In genomic region chr11:106192657-106193370, GRCm38 (mm10) we compare ENCODE assay signal across 7 mouse cellular contexts. TPM values are rescaled to one million over a fixed set of nuclear protein-coding genes. Genes with fewer than 3 reads are reported as not detected.
A peak's percentile ranks its signal among the peaks of the same experiment; 100 is the strongest.
DNase-seq lines count a peak whose midpoint lies in the region; ATAC-seq and TF ChIP-seq lines count a peak whose summit lies in the region.

No protein-coding gene starts in this region.

- H3K4me3 ChIP-seq in ES-Bruce4 (ENCODE audit: low read depth, low read length), result peak overlapping the region; percentile 95
- H3K4me3 ChIP-seq in forebrain, embryonic 13.5 days, result peak overlapping the region; percentile 76
- peak overlapping the region; percentile 72 for H3K4me3 ChIP-seq in midbrain, embryonic 14.5 days (replicated peaks; ENCODE audit: low read depth, low read length)

- H3K9me3 ChIP-seq in ES-Bruce4 (replicated peaks; ENCODE audit: control insufficient read depth, insufficient read depth, low read length, poor library complexity, severe bottlenecking), result no peaks in the 10 kb centered on the region
- no peaks in the 10 kb centered on the region for H3K9me3 ChIP-seq in forebrain, embryonic 13.5 days (replicated peaks)
- no peaks in the 10 kb centered on the region for H3K9me3 ChIP-seq in midbrain, embryonic 14.5 days (ENCODE audit: control insufficient read depth, low read length)

- no peaks in the 10 kb centered on the region for H3K27me3 ChIP-seq in ES-Bruce4 (ENCODE audit: control insufficient read depth, insufficient read depth, low read length, poor library complexity, severe bottlenecking)
- H3K27me3 ChIP-seq in forebrain, embryonic 13.5 days, result no peaks in the 10 kb centered on the region
- H3K27me3 ChIP-seq in midbrain, embryonic 14.5 days (ENCODE audit: control insufficient read depth, insufficient read depth, low read length), result no peaks in the 10 kb centered on the region

- peak overlapping the region; percentile 86 for H3K9ac ChIP-seq in ES-Bruce4 (ENCODE audit: low read depth, poor library complexity, severe bottlenecking)
- peak overlapping the region; percentile 82 for H3K9ac ChIP-seq in forebrain, embryonic 13.5 days
- H3K9ac ChIP-seq in midbrain, embryonic 14.5 days (replicated peaks; ENCODE audit: low read length), result peak overlapping the region; percentile 71

- TF ChIP-seq CTCF in ES-Bruce4 (IDR thresholded peaks at IDR 0.05; ENCODE audit: low read depth, low read length), result no peak

- 0 out of 2 replicates have a peak overlapping the region, but pooled peaks have one; percentile 28 for H3K27ac ChIP-seq in ES-Bruce4 (ENCODE audit: insufficient read depth, low read length)
- peak overlapping the region; percentile 75 for H3K27ac ChIP-seq in forebrain, embryonic 13.5 days
- peak overlapping the region; percentile 84 for H3K27ac ChIP-seq in midbrain, embryonic 14.5 days (replicated peaks; ENCODE audit: low read depth, low read length)

- TF ChIP-seq POLR2A in ES-Bruce4 (IDR thresholded peaks at IDR 0.05; ENCODE audit: insufficient read depth, low read length), result no peak

- H3K4me2 ChIP-seq in forebrain, embryonic 13.5 days, result peak overlapping the region; percentile 80
- H3K4me2 ChIP-seq in midbrain, embryonic 14.5 days (ENCODE audit: low read length), result peak overlapping the region; percentile 51

- peak; percentile 26 for ATAC-seq in forebrain, embryonic 13.5 days
- 0 out of 2 replicates have a peak, but pooled peaks have one; percentile 4 for ATAC-seq in midbrain, embryonic 14.5 days (ENCODE audit: low FRiP score, low TSS enrichment)

- TF ChIP-seq EP300 in ES-Bruce4 (IDR thresholded peaks at IDR 0.05; ENCODE audit: insufficient read depth, low read depth, low read length), result no peak

- peak; percentile 62 for DNase-seq in CD4-positive helper T cell, adult 2 months (ENCODE audit: low read depth, low spot score)
- peak; percentile 30 for DNase-seq in kidney, postnatal 10 days
- no peak for DNase-seq in midbrain, embryonic 14.5 days
- no peak for DNase-seq in right cerebral cortex, postnatal 10 days (ENCODE audit: low spot score in 2 of 2)
- no peak for DNase-seq in right cerebral cortex, postnatal 36 days (ENCODE audit: low spot score in 2 of 2)

- H3K36me3 ChIP-seq in ES-Bruce4 (ENCODE audit: control insufficient read depth, insufficient read depth, low read length, poor library complexity, severe bottlenecking), result no peaks in the 10 kb centered on the region
- H3K36me3 ChIP-seq in forebrain, embryonic 13.5 days (ENCODE audit: poor library complexity, severe bottlenecking), result peaks cover 15% of the 10 kb centered on the region
- peaks cover 14% of the 10 kb centered on the region; the same call in 1 of the 2 replicates for H3K36me3 ChIP-seq in midbrain, embryonic 14.5 days (ENCODE audit: control insufficient read depth, insufficient read depth, low read length)

- no peaks in the 10 kb centered on the region for H3K4me1 ChIP-seq in ES-Bruce4 (ENCODE audit: control insufficient read depth, insufficient read depth, low read length)
- peaks cover 16% of the 10 kb centered on the region for H3K4me1 ChIP-seq in forebrain, embryonic 13.5 days
- peaks cover 9% of the 10 kb centered on the region for H3K4me1 ChIP-seq in midbrain, embryonic 14.5 days (ENCODE audit: control insufficient read depth, insufficient read depth, low read length)

- 11% methylated on average over 19 of the region's 19 CpGs for WGBS in forebrain, embryonic 13.5 days
- 13% methylated on average over 19 of the region's 19 CpGs for WGBS in midbrain, embryonic 14.5 days

RNA-seq across cellular contexts. Expression of gene Strada, which starts 9.2 kb away (rescaled TPM):
- 29.8 and 34.2 TPM in 2 replicates for polyA plus RNA-seq in ES-Bruce4 (2011; ENCODE audit: insufficient read depth, insufficient read length, low read depth, missing spikeins)
- polyA plus RNA-seq in forebrain, embryonic 13.5 days (2015; fragmentation: Nextera tagmentation; extraction: Ambion mirVana), result 33.4 and 33.5 TPM in 2 replicates
- 30.0 and 30.5 TPM in 2 replicates for polyA plus RNA-seq in midbrain, embryonic 14.5 days (2014; fragmentation: Nextera tagmentation; extraction: Ambion mirVana)

RNA-seq across cellular contexts. Expression of gene Ccdc47, which starts 23.3 kb away (rescaled TPM):
- 93.2 and 119 TPM in 2 replicates for polyA plus RNA-seq in ES-Bruce4 (2011; ENCODE audit: insufficient read depth, insufficient read length, low read depth, missing spikeins)
- 78.6 and 83.9 TPM in 2 replicates for polyA plus RNA-seq in forebrain, embryonic 13.5 days (2015; fragmentation: Nextera tagmentation; extraction: Ambion mirVana)
- polyA plus RNA-seq in midbrain, embryonic 14.5 days (2014; fragmentation: Nextera tagmentation; extraction: Ambion mirVana), result 48.7 and 87.5 TPM in 2 replicates

RNA-seq across cellular contexts. Expression of gene Ddx42, which starts 23.9 kb away (rescaled TPM):
- 73.2 and 75.4 TPM in 2 replicates for polyA plus RNA-seq in ES-Bruce4 (2011; ENCODE audit: insufficient read depth, insufficient read length, low read depth, missing spikeins)
- 93.0 and 102 TPM in 2 replicates for polyA plus RNA-seq in forebrain, embryonic 13.5 days (2015; fragmentation: Nextera tagmentation; extraction: Ambion mirVana)
- polyA plus RNA-seq in midbrain, embryonic 14.5 days (2014; fragmentation: Nextera tagmentation; extraction: Ambion mirVana), result 56.3 and 88.3 TPM in 2 replicates

RNA-seq across cellular contexts. Expression of gene Limd2, which starts 32.2 kb away (rescaled TPM):
- 53.7 and 57.2 TPM in 2 replicates for polyA plus RNA-seq in ES-Bruce4 (2011; ENCODE audit: insufficient read depth, insufficient read length, low read depth, missing spikeins)
- polyA plus RNA-seq in forebrain, embryonic 13.5 days (2015; fragmentation: Nextera tagmentation; extraction: Ambion mirVana), result 253 and 279 TPM in 2 replicates
- polyA plus RNA-seq in midbrain, embryonic 14.5 days (2014; fragmentation: Nextera tagmentation; extraction: Ambion mirVana), result 161 and 171 TPM in 2 replicates

RNA-seq across cellular contexts. Expression of gene Gm10840, which starts 32.2 kb away (rescaled TPM):
- polyA plus RNA-seq in ES-Bruce4 (2011; ENCODE audit: insufficient read depth, insufficient read length, low read depth, missing spikeins), result not detected in 2 replicates
- not detected in 2 replicates for polyA plus RNA-seq in forebrain, embryonic 13.5 days (2015; fragmentation: Nextera tagmentation; extraction: Ambion mirVana)
- not detected in 2 replicates for polyA plus RNA-seq in midbrain, embryonic 14.5 days (2014; fragmentation: Nextera tagmentation; extraction: Ambion mirVana)

Comparison
In these comparisons a context has a peak if more than half of its experiments do, and no peak if none do; other contexts are left out.
1. DNase-seq: peak in CD4-positive helper T cell, adult 2 months (single experiment) and kidney, postnatal 10 days (single experiment); none in midbrain, embryonic 14.5 days (single experiment), right cerebral cortex, postnatal 10 days (0 of 2) and right cerebral cortex, postnatal 36 days (0 of 2).
2. H3K27ac ChIP-seq: peak in every context shown above with its lines; median percentile 84 in midbrain, embryonic 14.5 days; 75 in forebrain, embryonic 13.5 days; 28 in ES-Bruce4.
3. Peak in every context shown above with its lines, with median percentiles within 50 percentile points of each other: H3K4me3 ChIP-seq and H3K9ac ChIP-seq.